ENCODE assay signal across 23 mouse cellular contexts in genomic region chrX:140638028-140638427, GRCm38 (mm10). TPM values are rescaled to one million over a fixed set of nuclear protein-coding genes. Genes with fewer than 3 reads are reported as not detected.
A peak's percentile ranks its signal among the peaks of the same experiment; 100 is the strongest.
DNase-seq lines count a peak whose midpoint lies in the region; ATAC-seq lines count a peak whose summit lies in the region.
"Had no signal": no experiment of that assay in that cellular context is flagged by ENCODE, and none has a peak within 500 bp of the region (broad histone marks: within the 10 kb centered on the region; RNA-seq: fewer than 3 reads in every experiment).

No protein-coding gene starts in this region.

- H3K27me3 ChIP-seq in hindbrain, embryonic 14.5 days (ENCODE audit: control insufficient read depth, insufficient read depth, low read length) = peaks cover 20% of the 10 kb centered on the region
- H3K27me3 ChIP-seq: intestine, embryonic 15.5 days; liver, embryonic 15.5 days; midbrain, embryonic 15.5 days had no signal

- no peaks in the 10 kb centered on the region for H3K9me3 ChIP-seq in hindbrain, embryonic 14.5 days (ENCODE audit: control insufficient read depth, low read length)
- H3K9me3 ChIP-seq: forebrain, embryonic 12.5 days; heart, embryonic 13.5 days; hindbrain, embryonic 15.5 days; intestine, embryonic 15.5 days; limb, embryonic 12.5 days; liver, embryonic 15.5 days; midbrain, embryonic 15.5 days had no signal

- no peak overlapping the region for H3K4me3 ChIP-seq in hindbrain, embryonic 14.5 days (replicated peaks; ENCODE audit: low read length)
- H3K4me3 ChIP-seq: forebrain, embryonic 12.5 days; gastrocnemius, adult 2 months; heart, embryonic 13.5 days; hindbrain, embryonic 15.5 days; intestine, embryonic 15.5 days; limb, embryonic 12.5 days; liver, embryonic 15.5 days; midbrain, embryonic 15.5 days; myocyte had no signal

- H3K4me2 ChIP-seq in hindbrain, embryonic 14.5 days (replicated peaks) = no peak overlapping the region
- H3K4me2 ChIP-seq: forebrain, embryonic 12.5 days; heart, embryonic 13.5 days; hindbrain, embryonic 15.5 days; intestine, embryonic 15.5 days; limb, embryonic 12.5 days; liver, embryonic 15.5 days; midbrain, embryonic 15.5 days had no signal

- no peak overlapping the region for H3K27ac ChIP-seq in hindbrain, embryonic 14.5 days
- H3K27ac ChIP-seq: forebrain, embryonic 12.5 days; gastrocnemius, adult 2 months; heart, embryonic 13.5 days; hindbrain, embryonic 15.5 days; intestine, embryonic 15.5 days; limb, embryonic 12.5 days; liver, embryonic 15.5 days; midbrain, embryonic 15.5 days had no signal

- peak; percentile 7 to 12 for DNase-seq in lung, adult 18-20 months
- no peak for DNase-seq in lung, postnatal 14 days
- DNase-seq in 416B (ENCODE audit: low read depth) (peak; percentile 9), ZHBTc4 (ENCODE audit: low read depth, low spot score) (peak; percentile 1)
- DNase-seq in gonadal fat pad, adult 2 months (ENCODE audit: low read depth) = peak; percentile 58
- no peak for DNase-seq in hindbrain, embryonic 14.5 days (ENCODE audit: low spot score)
- DNase-seq: adrenal gland, postnatal 25 days; cerebellum, adult 11-12 months; cerebellum, postnatal 14 days; gastrocnemius, adult 2 months; heart, adult 18-20 months; kidney, adult 9 months had no signal

- no peaks in the 10 kb centered on the region for H3K4me1 ChIP-seq in hindbrain, embryonic 14.5 days (replicated peaks; ENCODE audit: control insufficient read depth, insufficient read depth, low read length)
- H3K4me1 ChIP-seq: forebrain, embryonic 12.5 days; heart, embryonic 13.5 days; hindbrain, embryonic 15.5 days; intestine, embryonic 15.5 days; limb, embryonic 12.5 days; liver, embryonic 15.5 days; midbrain, embryonic 15.5 days had no signal

- H3K36me3 ChIP-seq in hindbrain, embryonic 14.5 days (replicated peaks; ENCODE audit: control insufficient read depth, insufficient read depth) = no peaks in the 10 kb centered on the region
- H3K36me3 ChIP-seq: forebrain, embryonic 12.5 days; heart, embryonic 13.5 days; hindbrain, embryonic 15.5 days; intestine, embryonic 15.5 days; limb, embryonic 12.5 days; liver, embryonic 15.5 days; midbrain, embryonic 15.5 days had no signal

- no peak overlapping the region for H3K9ac ChIP-seq in hindbrain, embryonic 14.5 days
- H3K9ac ChIP-seq: forebrain, embryonic 12.5 days; heart, embryonic 13.5 days; hindbrain, embryonic 15.5 days; intestine, embryonic 15.5 days; limb, embryonic 12.5 days; liver, embryonic 15.5 days; midbrain, embryonic 15.5 days had no signal

- WGBS in hindbrain, embryonic 14.5 days = 85% methylated on average over 5 of the region's 5 CpGs

- ATAC-seq in hindbrain, embryonic 14.5 days (ENCODE audit: low FRiP score) = no peak
- no peak for ATAC-seq in granulocyte monocyte progenitor cell, adult 5-6 weeks (replicated peaks; ENCODE audit: poor library complexity, severe bottlenecking)
- ATAC-seq: CD4-positive, CD25-positive, alpha-beta regulatory T cell, adult 4 months; intestine, embryonic 15.5 days; midbrain, embryonic 15.5 days had no signal

RNA-seq across cellular contexts. Expression of gene Mid2, which starts 26.4 kb away (rescaled TPM):
- polyA plus RNA-seq in gonadal fat pad, adult 2 months (2012; rRNA removed) = 13.6 and 14.0 TPM in 2 replicates
- 11.0 and 13.2 TPM in 2 replicates for polyA plus RNA-seq in hindbrain, embryonic 14.5 days (2014; fragmentation: Nextera tagmentation; extraction: Ambion mirVana)
- not detected in 2 replicates for total RNA-seq in granulocyte monocyte progenitor cell, adult 5-6 weeks (2014; fragmentation: Nextera tagmentation)
- not detected in 2 replicates for total RNA-seq in granulocyte monocyte progenitor cell, adult 5-6 weeks (2017)
- total RNA-seq: MEL had no signal

RNA-seq across cellular contexts. Expression of gene Tsc22d3, which starts 37.6 kb away (rescaled TPM):
- polyA plus RNA-seq in gonadal fat pad, adult 2 months (2012; rRNA removed) = 85.7 and 121 TPM in 2 replicates
- polyA plus RNA-seq in hindbrain, embryonic 14.5 days (2014; fragmentation: Nextera tagmentation; extraction: Ambion mirVana) = 119 and 131 TPM in 2 replicates
- 18.4 and 19.9 TPM in 2 replicates for total RNA-seq in granulocyte monocyte progenitor cell, adult 5-6 weeks (2014; fragmentation: Nextera tagmentation)
- total RNA-seq in granulocyte monocyte progenitor cell, adult 5-6 weeks (2017) = 19.7 and 30.0 TPM in 2 replicates

Comparison
In these comparisons a context has a peak if more than half of its experiments do, and no peak if none do; other contexts are left out.
1. DNase-seq: peak in lung, adult 18-20 months (2 of 2), 416B (single experiment), ZHBTc4 (single experiment) and gonadal fat pad, adult 2 months (single experiment); none in lung, postnatal 14 days (single experiment) and hindbrain, embryonic 14.5 days (single experiment).